Mouse (Mus musculus): ENCODE measurements at regions not wholly inside any gene's neighbourhood (a gene's known extent, or its start where the extent isn't known, plus 50 kb on each side); places are given as distances from the start of the nearest gene placed in this dataset.

GRCm38 (mm10) chr16:5380626-5381025 is 124.8 kb upstream of the Eef2kmt start:
- no peak for DNase-seq (ENCODE audit: low spot score in 2 of 2)

DNA sequence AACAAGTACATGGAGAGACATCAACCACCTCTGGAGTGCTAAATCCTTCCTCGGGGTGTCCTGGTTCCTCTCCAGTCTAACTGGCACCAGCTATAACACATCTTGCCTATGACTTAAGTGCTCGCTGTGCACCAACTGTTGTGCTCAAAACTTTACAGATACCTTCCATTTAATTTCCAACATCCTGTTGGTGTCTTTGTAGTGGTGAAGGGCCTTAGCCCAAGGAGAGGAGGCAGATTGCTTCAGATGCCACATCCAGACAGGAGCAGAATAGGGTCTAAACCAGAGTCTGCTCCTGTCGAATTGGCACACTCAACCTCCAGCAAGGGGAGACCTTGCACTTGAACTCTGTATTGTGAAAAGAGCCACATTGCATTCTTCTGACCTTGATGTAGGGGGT is 121.2 kb upstream of the Eef2kmt start:
- DNase-seq (ENCODE audit: low spot score in 2 of 2): no peak

GRCm38 (mm10) chr16:5374818-5375605 is 119.2 kb upstream of the Eef2kmt start:
- no peak for DNase-seq (ENCODE audit: low spot score in 2 of 2)

DNA sequence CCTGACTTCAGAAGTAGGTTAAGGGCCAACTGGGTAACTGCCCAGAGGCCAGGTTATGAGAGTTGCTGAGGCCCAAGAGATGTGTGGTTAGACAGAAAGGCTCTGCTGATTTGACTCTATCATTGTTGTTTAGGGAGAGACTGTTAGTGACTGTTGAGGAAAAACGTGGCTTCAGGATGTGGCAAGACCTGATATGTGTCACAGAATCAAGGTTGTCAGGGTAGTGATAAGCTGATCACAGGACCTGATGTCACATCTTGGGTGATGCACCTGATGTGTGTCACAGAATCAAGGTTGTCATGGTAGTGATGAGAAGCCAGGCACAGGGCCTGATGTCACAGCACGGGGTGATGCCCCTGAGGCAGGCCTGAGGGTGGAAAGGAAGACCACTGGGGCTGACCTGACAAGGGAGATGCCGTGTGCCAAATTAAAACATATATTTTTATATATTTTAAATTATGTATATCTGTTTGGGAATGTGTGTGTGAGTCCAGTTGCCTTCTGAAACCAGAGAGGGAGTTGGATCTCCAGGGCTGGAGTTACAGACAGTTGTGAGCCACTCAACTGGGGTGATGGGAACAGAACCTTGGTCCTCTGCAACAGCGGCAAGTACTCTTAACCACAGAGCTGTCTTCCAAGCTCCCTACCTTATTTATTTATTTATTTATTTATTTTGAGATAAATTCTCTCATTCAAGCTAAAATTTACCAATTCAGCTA is 115.6 kb upstream of the Eef2kmt start:
- DNase-seq (ENCODE audit: low spot score in 2 of 2): no peak

DNA sequence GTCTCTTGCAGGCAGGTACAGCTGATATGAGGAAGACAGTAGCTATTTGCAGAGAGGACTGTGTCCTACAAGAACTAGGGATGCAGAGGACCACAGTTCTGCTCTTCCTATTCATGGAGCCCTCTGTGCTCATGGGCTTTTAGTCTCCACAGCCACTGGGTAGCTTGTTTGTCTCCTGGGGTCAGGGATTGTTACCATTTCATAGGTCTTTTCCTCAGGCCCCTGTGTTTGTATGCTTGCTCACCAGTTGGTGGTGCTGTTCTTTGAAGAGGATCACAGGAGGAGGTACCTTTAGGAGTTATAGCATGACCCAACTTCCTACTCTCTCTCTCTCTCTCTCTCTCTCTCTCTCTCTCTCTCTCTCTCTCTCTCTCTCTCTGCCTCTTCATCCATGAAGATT is 114.7 kb upstream of the Eef2kmt start:
- no peak for DNase-seq (ENCODE audit: low spot score in 2 of 2)

DNA sequence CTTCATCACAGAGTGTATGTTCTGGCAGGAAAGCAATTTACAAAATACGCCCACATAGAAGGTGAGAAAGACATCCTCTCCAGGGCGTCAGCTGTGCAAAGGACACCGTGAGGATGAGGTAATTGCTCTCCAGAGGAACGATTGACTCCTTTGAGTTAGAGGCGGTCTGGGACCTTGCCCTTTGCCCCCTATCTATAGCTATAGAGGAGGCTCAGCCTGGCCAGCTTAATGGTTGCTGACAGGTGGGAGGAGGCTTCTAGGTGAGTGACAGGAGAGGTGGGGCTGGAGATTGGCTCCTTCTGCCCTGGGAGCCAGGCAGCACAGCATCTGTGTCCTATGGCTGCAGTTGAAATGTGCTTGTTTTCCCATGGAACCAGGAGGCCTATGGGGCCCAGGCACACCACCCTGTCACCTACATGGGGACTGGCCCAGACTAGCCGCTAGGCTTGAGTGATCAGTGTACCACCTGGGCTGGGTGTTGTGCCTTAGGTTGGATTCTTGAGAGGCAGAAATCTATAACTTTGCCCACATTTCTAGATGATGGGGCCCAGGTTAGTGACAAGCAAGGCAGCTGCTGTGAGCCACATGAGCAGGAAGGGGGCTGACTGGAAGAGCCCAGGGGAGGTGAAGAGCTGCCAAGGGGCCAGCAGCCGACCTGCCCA is 113.2 kb upstream of the Eef2kmt start:
- DNase-seq (ENCODE audit: low spot score in 2 of 2): no peak

DNA sequence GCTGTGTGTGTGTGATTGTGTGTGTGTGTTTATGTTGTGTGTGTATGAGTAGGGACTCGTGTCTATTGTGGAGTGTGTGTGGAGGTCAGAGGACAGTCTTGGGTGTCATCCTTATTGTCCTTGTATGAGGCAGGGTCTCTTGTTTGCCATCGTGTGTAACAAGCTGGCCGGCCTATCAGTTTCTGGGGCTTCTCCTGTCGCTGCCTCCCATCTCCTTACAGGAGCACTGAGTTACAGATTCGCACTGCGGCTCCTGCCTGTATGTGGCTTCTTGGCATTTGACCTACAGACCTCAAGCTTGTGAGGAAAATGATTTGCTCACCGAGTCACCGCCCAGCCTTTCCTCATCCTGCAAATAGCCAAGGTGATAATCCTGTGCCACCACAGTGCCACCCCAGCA is 112.6 kb upstream of the Eef2kmt start:
- DNase-seq (ENCODE audit: low spot score in 2 of 2): no peak

- DNase-seq (ENCODE audit: low spot score in 2 of 2): no peak
Observed at GRCm38 (mm10) chr16:5367581-5368119, 111.9 kb upstream of the Eef2kmt start.

DNA sequence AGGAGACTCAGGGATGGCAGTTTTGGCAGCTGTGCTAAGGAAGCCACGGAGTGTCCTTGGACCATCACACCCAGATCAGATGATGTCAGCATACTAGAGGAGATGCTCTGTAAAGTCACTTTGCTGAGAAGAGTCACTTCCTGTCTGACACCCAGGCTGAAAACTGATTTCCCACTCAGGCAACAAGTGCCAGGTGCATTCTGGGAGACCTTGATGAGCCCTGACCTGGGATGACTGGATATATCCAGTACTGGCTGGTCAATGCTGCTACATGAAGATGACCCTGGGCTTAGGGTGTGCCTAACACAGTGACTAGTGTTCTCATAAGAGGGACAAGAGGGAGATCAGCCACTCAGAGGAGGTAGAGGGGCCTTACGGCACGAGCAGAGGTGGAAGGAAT is 110.2 kb upstream of the Eef2kmt start:
- DNase-seq (ENCODE audit: low spot score in 2 of 2): no peak

DNA sequence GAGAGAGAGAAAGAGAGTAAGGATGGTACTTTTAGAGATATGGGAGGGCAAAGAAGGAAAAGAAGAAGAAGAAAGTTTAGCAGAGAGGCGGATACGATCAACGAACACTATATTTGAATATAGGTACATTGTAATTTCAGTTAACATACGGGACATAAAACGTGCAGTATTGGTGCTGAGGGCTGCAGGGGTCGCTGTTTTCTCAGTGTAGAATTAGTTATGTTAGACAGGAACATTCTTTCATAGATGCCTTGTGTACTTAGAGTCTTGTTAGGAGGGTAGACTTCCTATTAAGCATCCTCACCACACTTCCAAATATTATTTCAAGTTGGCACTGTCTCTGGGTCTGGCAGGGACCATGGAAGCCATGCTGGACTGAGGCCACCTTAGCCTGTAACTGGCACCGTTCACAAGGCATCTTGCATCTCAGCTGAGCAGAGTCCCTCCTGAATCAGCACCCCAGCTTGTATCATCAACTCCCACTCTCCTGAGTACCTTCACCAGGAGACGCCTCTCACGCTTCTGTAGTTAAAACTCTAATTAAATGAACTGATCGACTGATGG is 107.3 kb upstream of the Eef2kmt start:
- DNase-seq (ENCODE audit: low spot score in 2 of 2): no peak

- no peak for DNase-seq (ENCODE audit: low spot score in 2 of 2)
Observed at GRCm38 (mm10) chr16:5359193-5359592, 103.4 kb upstream of the Eef2kmt start.

- no peak for DNase-seq (ENCODE audit: low spot score in 2 of 2)
Observed at GRCm38 (mm10) chr16:5353881-5354280, 98.1 kb upstream of the Eef2kmt start.

- no peak for DNase-seq (ENCODE audit: low spot score in 2 of 2)
Observed at GRCm38 (mm10) chr16:5351890-5352571, 96.2 kb upstream of the Eef2kmt start.

GRCm38 (mm10) chr16:5347151-5347550 is 91.4 kb upstream of the Eef2kmt start:
- DNase-seq (ENCODE audit: low spot score in 2 of 2): no peak

GRCm38 (mm10) chr16:5342326-5342725 is 86.5 kb upstream of the Eef2kmt start:
- DNase-seq (ENCODE audit: low spot score in 2 of 2): peak; percentile 28 to 49

- DNase-seq (ENCODE audit: low spot score in 2 of 2): peak in 1 of 2 experiments; percentile 19
Observed at GRCm38 (mm10) chr16:5316271-5316670, 60.5 kb upstream of the Eef2kmt start.

DNA sequence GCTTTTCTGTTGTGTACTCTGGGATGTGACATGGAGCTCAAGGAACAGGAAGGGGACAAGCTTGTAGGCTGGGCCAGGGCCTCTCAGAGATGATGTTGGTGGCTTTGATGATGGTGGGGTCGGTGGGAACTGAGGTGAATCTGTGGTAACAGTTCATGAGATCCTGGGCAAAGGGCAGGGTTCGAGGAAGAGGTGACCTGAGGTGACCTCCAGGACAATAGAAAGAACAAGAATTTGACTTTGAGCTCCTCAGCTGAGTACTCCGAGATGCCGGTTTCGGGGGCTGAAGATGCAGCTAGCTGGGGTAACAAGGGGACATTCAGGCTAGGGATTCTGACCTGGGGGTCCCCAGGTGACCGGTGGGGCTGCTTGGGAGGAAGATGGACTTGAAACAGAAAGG is 57.5 kb upstream of the Eef2kmt start:
- no peak for DNase-seq (ENCODE audit: low spot score in 2 of 2)

DNA sequence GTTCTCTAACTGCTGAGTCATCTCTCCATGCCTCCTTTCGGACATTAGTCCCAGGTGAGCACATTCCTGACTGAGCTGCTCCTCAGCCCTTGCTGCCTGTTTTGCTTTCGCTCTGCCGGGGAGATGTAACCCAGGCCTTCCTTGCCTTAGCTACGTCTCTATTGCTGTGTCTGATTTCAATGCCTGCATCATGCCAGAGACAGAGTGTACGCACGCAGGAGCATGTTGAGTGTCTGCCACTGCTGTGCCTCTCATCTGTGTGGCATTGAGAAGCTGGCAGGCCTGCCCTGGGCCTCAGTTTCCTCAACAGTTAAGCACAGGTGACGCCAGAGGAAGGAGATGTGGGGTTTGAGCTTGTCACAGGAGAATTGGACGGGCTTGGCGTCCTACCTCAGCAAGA is 55.7 kb upstream of the Eef2kmt start:
- no peak for DNase-seq (ENCODE audit: low spot score in 2 of 2)

- DNase-seq (ENCODE audit: low spot score in 2 of 2): no peak
Observed at GRCm38 (mm10) chr16:5310736-5311135, 55.0 kb upstream of the Eef2kmt start.

- DNase-seq (ENCODE audit: low spot score in 2 of 2): no peak
Observed at GRCm38 (mm10) chr16:5307761-5308160, 52.0 kb upstream of the Eef2kmt start.

- no peak for DNase-seq (ENCODE audit: low spot score in 2 of 2)
Observed at GRCm38 (mm10) chr16:5307249-5307605, 51.4 kb upstream of the Eef2kmt start.
